Mouse (Mus musculus): ENCODE measurements around the gene Kcnb1. TPM values are rescaled to one million over a fixed set of nuclear protein-coding genes. Genes with fewer than 3 reads are reported as not detected.
A peak's percentile ranks its signal among the peaks of the same experiment; 100 is the strongest.

The Kcnb1 gene
- polyA plus RNA-seq, 1 experiment from 2014 or later, result 0.73 TPM

DNA sequence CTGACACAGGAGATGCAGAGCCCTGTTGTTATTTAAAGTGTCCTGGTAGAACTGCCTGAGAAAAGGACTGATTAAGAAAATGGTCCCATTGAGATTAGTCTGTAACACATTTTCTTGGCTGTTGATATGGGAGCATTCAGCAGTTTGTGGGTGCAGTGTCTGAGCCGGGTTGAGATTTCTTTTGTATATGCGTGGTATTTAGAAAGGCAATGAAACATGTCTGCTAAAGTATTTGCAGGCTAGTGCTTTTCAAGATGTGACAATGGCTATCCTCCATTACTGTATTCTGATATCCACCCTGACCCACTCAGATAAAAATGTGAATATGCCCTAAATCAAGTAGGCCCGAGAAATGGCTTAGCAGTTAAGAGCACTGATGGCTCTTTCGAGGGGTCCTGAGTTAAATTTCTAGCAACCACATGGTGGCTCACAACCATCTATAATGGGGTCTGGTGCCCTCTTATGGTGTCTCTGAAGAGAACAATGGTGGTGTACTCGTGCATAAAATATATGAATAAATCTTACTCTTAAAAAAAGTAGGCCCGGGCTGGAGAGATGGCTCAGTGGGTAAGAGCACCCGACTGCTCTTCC, 126.0 kb downstream of the Kcnb1 start:
- Histone ChIP-seq H3K27me3 (replicated peaks; ENCODE audit: control insufficient read depth, insufficient read depth, low read length) (no peaks in the 10 kb centered on the region), H3K4me3 (ENCODE audit: low read depth, low read length) (peak overlapping the region; percentile 74), H3K27ac (ENCODE audit: low read depth, low read length) (peak overlapping the region; percentile 99), H3K4me2 (peak overlapping the region; percentile 85), H3K9me3 (ENCODE audit: control insufficient read depth, low read length) (no peaks in the 10 kb centered on the region), H3K36me3 (ENCODE audit: control insufficient read depth, insufficient read depth, low read length) (peaks cover 24% of the 10 kb centered on the region), H3K9ac (ENCODE audit: low read depth, low read length) (peak overlapping the region; percentile 100), H3K4me1 (replicated peaks; ENCODE audit: control insufficient read depth, insufficient read depth, low read length) (peaks cover 28% of the 10 kb centered on the region)
- DNase-seq (ENCODE audit: low spot score) (no peak), ATAC-seq (replicated peaks; ENCODE audit: low FRiP score) (no peak)
- WGBS, result 3% methylated on average over 7 of the region's 7 CpGs

DNA sequence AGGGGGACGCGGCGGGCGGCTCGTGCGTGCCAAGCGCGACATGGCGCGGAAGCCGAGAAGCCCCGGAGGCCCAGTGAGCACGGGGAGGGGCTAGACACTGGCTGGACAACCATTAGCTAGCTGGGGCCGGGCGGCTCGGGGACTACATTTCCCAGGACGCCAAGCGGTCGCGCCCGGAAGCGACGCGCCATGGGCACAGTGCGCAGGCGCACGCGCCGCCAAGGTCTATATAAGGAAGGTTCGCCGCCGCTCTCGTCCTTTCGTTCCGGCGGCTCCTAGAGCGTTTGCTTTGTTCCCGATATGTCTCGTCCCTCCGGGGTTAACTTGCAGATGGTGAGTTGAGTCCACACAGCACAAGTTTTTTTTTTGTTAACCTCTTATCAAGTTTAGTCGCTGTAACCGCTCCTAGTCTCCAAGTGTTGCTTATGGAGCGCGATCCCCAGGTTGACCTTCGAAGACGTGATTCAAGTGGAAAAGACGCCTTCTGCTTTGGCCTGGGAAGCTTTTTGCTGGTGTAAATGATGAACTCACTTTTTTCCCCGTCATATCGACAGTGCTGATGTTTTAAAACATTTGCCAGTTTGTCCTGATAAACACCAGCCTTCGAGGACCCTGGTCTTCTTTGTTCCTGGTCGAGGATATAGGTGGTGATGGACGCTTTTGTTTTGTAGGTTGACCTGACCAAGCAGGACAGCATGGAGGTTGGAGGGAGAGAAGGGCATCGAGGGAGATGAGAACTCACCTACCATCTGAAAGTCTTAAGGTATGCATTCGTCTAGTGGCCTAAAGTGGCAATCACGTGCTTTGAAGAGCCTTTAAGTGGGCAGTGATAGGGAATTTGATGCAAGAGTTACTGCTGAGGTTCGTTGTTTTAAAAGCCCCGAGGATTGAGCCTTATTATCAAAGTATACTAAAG, 126.7 kb downstream of the Kcnb1 start, which contains the start of gene Znfx1:
Znfx1 (minus strand) TSS at position 51 of the 916 bp plus-strand sequence.
- peak; percentile 99 for DNase-seq (ENCODE audit: low spot score)
- no peaks in the 10 kb centered on the region for H3K27me3 ChIP-seq (replicated peaks; ENCODE audit: control insufficient read depth, insufficient read depth, low read length)
- H3K27ac ChIP-seq (ENCODE audit: low read depth, low read length), result peak within 1 kb of the TSS; percentile 99
- peaks cover 24% of the 10 kb centered on the region for H3K36me3 ChIP-seq (ENCODE audit: control insufficient read depth, insufficient read depth, low read length)
- WGBS, result under 1% methylated on average over 57 of the region's 57 CpGs
- H3K4me2 ChIP-seq, result peak within 1 kb of the TSS; percentile 85
- ATAC-seq (replicated peaks; ENCODE audit: low FRiP score), result peak; percentile 84
- H3K9ac ChIP-seq (ENCODE audit: low read depth, low read length), result peak within 1 kb of the TSS; percentile 100
- H3K9me3 ChIP-seq (ENCODE audit: control insufficient read depth, low read length), result no peaks in the 10 kb centered on the region
- peaks cover 31% of the 10 kb centered on the region for H3K4me1 ChIP-seq (replicated peaks; ENCODE audit: control insufficient read depth, insufficient read depth, low read length)
- H3K4me3 ChIP-seq (ENCODE audit: low read depth, low read length), result peak within 1 kb of the TSS; percentile 74

DNA sequence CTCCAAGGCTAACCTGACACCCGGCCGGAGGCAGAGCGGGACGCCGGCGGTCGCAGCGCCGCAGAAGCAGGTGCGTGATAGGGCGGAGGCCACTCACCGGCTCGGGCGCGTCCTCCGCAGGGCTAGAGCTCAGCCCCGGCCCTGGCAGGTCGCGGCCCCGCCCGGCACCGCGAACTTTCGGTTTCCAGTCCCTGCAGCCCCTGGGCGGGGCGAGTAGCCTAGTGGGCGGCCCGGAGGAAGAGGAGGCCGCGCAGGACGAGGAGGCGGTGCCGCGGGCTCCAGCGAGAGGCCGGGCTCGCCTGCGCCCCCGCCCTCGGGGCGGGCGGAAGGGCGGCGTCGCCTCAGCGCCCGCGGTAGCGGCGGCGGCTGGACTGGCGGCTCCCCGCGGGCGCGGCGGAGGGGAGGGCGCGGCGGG, 127.5 kb downstream of the Kcnb1 start:
- H3K9ac ChIP-seq (ENCODE audit: low read depth, low read length), result peak overlapping the region; percentile 100
- ATAC-seq (replicated peaks; ENCODE audit: low FRiP score), result peak; percentile 87
- H3K4me1 ChIP-seq (replicated peaks; ENCODE audit: control insufficient read depth, insufficient read depth, low read length), result peaks cover 32% of the 10 kb centered on the region
- peak overlapping the region; percentile 85 for H3K4me2 ChIP-seq
- H3K27ac ChIP-seq (ENCODE audit: low read depth, low read length), result peak overlapping the region; percentile 99
- peaks cover 28% of the 10 kb centered on the region for H3K36me3 ChIP-seq (ENCODE audit: control insufficient read depth, insufficient read depth, low read length)
- DNase-seq (ENCODE audit: low spot score), result peak; percentile 91
- whole genome bisulfite sequencing, result under 1% methylated on average over 60 of the region's 60 CpGs
- no peaks in the 10 kb centered on the region for H3K9me3 ChIP-seq (ENCODE audit: control insufficient read depth, low read length)
- H3K27me3 ChIP-seq (replicated peaks; ENCODE audit: control insufficient read depth, insufficient read depth, low read length), result no peaks in the 10 kb centered on the region
- H3K4me3 ChIP-seq (ENCODE audit: low read depth, low read length), result peak overlapping the region; percentile 74

DNA sequence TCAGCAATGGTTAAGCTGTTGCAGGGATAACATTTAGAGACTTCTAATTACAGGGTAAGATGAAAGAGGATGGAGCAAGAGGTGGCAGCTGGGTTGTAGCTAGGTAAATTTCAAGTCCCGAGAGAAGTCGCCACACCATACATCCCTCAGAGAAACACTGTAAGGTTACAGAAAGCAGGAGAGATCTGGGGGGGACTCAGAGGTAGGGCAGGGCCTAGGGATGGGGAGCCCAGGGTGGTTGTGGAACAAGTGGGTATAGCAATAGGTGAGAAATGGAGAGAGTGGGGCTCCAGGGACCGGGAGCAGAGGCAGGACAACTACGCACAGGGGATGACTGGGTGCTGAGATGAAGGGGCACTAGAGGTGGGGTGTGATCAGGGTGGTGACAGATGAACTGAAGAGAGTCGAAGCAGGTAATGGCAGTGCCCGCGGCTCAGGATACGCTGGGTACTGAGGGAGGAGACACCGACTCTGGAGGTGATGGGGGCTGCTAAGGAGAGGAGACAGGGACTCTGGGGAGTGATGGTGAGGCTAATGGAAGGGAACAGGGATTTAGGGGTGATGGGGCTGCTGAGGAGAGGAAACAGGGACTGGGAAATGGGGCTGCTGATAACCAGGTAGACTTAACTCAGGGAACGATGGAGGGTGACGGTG, 128.4 kb downstream of the Kcnb1 start:
- peaks cover 33% of the 10 kb centered on the region for H3K36me3 ChIP-seq (ENCODE audit: control insufficient read depth, insufficient read depth, low read length)
- WGBS, result 19% methylated on average over 11 of the region's 11 CpGs
- H3K27me3 ChIP-seq (replicated peaks; ENCODE audit: control insufficient read depth, insufficient read depth, low read length), result no peaks in the 10 kb centered on the region
- DNase-seq (ENCODE audit: low spot score), result no peak
- peak overlapping the region; percentile 85 for H3K4me2 ChIP-seq
- no peaks in the 10 kb centered on the region for H3K9me3 ChIP-seq (ENCODE audit: control insufficient read depth, low read length)
- H3K4me1 ChIP-seq (replicated peaks; ENCODE audit: control insufficient read depth, insufficient read depth, low read length), result peaks cover 32% of the 10 kb centered on the region
- peak overlapping the region; percentile 74 for H3K4me3 ChIP-seq (ENCODE audit: low read depth, low read length)
- no peak for ATAC-seq (replicated peaks; ENCODE audit: low FRiP score)
- peak overlapping the region; percentile 99 for H3K27ac ChIP-seq (ENCODE audit: low read depth, low read length)
- H3K9ac ChIP-seq (ENCODE audit: low read depth, low read length), result peak overlapping the region; percentile 100

DNA sequence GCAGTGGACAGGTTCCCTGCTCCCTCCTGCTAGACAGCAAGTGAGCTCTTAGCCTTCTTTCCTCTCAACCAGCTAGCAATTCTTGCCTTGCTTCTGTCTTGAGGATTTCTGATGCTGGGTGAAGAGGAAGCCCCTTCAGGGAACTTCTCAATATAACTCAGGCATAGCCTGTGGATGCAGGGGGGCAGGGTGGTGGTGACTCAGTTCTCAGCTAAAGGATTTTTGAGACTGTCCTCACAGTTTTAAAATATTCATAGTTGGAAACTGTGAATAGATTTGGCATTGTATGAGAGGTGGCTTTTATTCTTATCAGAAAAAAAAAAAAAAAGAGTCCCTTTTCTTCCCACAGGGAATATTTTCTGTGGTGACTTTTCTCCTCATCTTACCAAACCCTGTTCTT, 129.2 kb downstream of the Kcnb1 start:
- peaks cover 31% of the 10 kb centered on the region for H3K36me3 ChIP-seq (ENCODE audit: control insufficient read depth, insufficient read depth, low read length)
- no peaks in the 10 kb centered on the region for H3K9me3 ChIP-seq (ENCODE audit: control insufficient read depth, low read length)
- peak overlapping the region; percentile 85 for H3K4me2 ChIP-seq
- H3K27me3 ChIP-seq (replicated peaks; ENCODE audit: control insufficient read depth, insufficient read depth, low read length), result no peaks in the 10 kb centered on the region
- no peak overlapping the region for H3K27ac ChIP-seq (ENCODE audit: low read depth, low read length)
- no peak for ATAC-seq (replicated peaks; ENCODE audit: low FRiP score)
- no peak for DNase-seq (ENCODE audit: low spot score)
- peak overlapping the region; percentile 74; the same call in 1 of the 2 replicates for H3K4me3 ChIP-seq (ENCODE audit: low read depth, low read length)
- H3K9ac ChIP-seq (ENCODE audit: low read depth, low read length), result peak overlapping the region; percentile 47
- peaks cover 30% of the 10 kb centered on the region for H3K4me1 ChIP-seq (replicated peaks; ENCODE audit: control insufficient read depth, insufficient read depth, low read length)

DNA sequence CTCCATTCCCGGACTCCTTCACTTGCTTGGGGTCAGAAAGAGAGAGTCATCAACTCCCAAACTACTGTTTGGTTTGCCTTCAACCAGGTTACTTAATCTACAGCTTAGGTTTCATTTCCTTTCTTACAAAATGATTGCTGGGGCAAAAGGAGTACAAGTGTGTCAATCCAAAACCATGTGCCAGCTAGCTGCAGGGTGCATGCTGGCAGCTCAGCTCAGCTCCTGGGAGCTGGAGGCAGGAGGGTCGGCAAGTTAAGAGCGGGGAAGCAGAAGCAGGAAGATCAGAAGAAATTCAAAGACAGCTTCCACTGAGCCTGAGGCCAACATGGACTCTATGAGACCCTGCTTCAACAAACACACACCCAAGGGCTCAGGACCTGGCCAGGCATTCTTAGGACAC, 129.6 kb downstream of the Kcnb1 start:
- H3K4me1 ChIP-seq (replicated peaks; ENCODE audit: control insufficient read depth, insufficient read depth, low read length), result peaks cover 28% of the 10 kb centered on the region
- peak overlapping the region; percentile 47 for H3K9ac ChIP-seq (ENCODE audit: low read depth, low read length)
- H3K4me2 ChIP-seq, result peak overlapping the region; percentile 85
- no peak for DNase-seq (ENCODE audit: low spot score)
- no peaks in the 10 kb centered on the region for H3K27me3 ChIP-seq (replicated peaks; ENCODE audit: control insufficient read depth, insufficient read depth, low read length)
- 57% methylated on average over 3 of the region's 3 CpGs for WGBS
- H3K36me3 ChIP-seq (ENCODE audit: control insufficient read depth, insufficient read depth, low read length), result peaks cover 31% of the 10 kb centered on the region
- no peak overlapping the region; the same call in 1 of the 2 replicates for H3K27ac ChIP-seq (ENCODE audit: low read depth, low read length)
- no peaks in the 10 kb centered on the region for H3K9me3 ChIP-seq (ENCODE audit: control insufficient read depth, low read length)
- peak overlapping the region; percentile 13; the same call in 1 of the 2 replicates for H3K4me3 ChIP-seq (ENCODE audit: low read depth, low read length)
- no peak for ATAC-seq (replicated peaks; ENCODE audit: low FRiP score)

DNA sequence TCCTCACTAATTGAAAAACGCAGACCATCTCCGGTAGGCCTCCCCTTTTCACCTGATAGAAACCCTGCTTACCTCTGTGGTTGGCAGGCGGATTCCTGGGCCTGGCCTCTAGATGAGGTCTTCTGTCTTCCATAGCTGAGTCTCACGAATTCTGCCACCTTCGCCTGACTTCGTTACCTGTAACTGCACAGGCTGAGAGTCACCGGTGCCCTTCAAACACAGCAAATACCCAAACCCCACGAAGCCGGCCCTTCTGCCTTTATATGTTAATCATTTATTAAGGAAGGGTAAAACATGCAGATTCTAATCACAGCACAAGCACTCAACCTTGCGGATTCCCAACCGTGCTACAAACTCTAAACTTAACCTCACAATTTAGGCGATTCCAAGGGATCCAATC, 130.0 kb downstream of the Kcnb1 start:
- Histone ChIP-seq H3K9me3 (ENCODE audit: control insufficient read depth, low read length) (no peaks in the 10 kb centered on the region), H3K27me3 (replicated peaks; ENCODE audit: control insufficient read depth, insufficient read depth, low read length) (no peaks in the 10 kb centered on the region), H3K4me2 (peak overlapping the region; percentile 85), H3K9ac (ENCODE audit: low read depth, low read length) (peak overlapping the region; percentile 47), H3K36me3 (ENCODE audit: control insufficient read depth, insufficient read depth, low read length) (peaks cover 31% of the 10 kb centered on the region), H3K4me1 (replicated peaks; ENCODE audit: control insufficient read depth, insufficient read depth, low read length) (peaks cover 26% of the 10 kb centered on the region), H3K4me3 (ENCODE audit: low read depth, low read length) (peak overlapping the region; percentile 17; the same call in 1 of the 2 replicates), H3K27ac (ENCODE audit: low read depth, low read length) (peak overlapping the region; percentile 25; the same call in 1 of the 2 replicates)
- DNase-seq (ENCODE audit: low spot score) (no peak), ATAC-seq (replicated peaks; ENCODE audit: low FRiP score) (no peak)
- 69% methylated on average over 12 of the region's 12 CpGs for WGBS

DNA sequence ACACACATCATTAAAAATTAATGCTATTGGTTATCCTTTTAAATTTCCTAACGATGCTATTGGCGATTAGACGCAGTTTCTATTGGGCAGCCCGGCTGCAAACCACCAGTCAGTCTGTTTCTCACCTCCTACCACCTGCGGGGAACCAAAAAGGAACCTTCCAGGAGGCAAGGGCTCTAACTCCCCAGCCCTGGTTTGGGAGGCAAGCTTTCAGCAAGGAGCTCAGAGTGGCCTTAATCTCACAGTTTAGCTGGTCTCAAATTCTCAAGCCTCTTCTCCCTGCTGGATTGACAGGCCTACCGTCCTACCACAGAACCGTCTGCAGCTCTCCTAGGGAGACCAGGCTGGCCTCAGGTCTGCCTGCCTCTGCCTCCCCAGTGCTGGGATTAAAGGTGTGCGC, 130.4 kb downstream of the Kcnb1 start:
- Histone ChIP-seq H3K4me2 (peak overlapping the region; percentile 85), H3K27me3 (replicated peaks; ENCODE audit: control insufficient read depth, insufficient read depth, low read length) (no peaks in the 10 kb centered on the region), H3K4me1 (replicated peaks; ENCODE audit: control insufficient read depth, insufficient read depth, low read length) (peaks cover 23% of the 10 kb centered on the region), H3K27ac (ENCODE audit: low read depth, low read length) (no peak overlapping the region; the same call in 1 of the 2 replicates), H3K36me3 (ENCODE audit: control insufficient read depth, insufficient read depth, low read length) (peaks cover 32% of the 10 kb centered on the region), H3K9ac (ENCODE audit: low read depth, low read length) (peak overlapping the region; percentile 47), H3K4me3 (ENCODE audit: low read depth, low read length) (peak overlapping the region; percentile 17; the same call in 1 of the 2 replicates), H3K9me3 (ENCODE audit: control insufficient read depth, low read length) (no peaks in the 10 kb centered on the region)
- ATAC-seq (replicated peaks; ENCODE audit: low FRiP score) (no peak), DNase-seq (ENCODE audit: low spot score) (no peak)
- WGBS, result 66% methylated on average over 8 of the region's 8 CpGs
